Mouse (Mus musculus): ENCODE results near the gene Mtf1.

Mtf1 gene

DNA sequence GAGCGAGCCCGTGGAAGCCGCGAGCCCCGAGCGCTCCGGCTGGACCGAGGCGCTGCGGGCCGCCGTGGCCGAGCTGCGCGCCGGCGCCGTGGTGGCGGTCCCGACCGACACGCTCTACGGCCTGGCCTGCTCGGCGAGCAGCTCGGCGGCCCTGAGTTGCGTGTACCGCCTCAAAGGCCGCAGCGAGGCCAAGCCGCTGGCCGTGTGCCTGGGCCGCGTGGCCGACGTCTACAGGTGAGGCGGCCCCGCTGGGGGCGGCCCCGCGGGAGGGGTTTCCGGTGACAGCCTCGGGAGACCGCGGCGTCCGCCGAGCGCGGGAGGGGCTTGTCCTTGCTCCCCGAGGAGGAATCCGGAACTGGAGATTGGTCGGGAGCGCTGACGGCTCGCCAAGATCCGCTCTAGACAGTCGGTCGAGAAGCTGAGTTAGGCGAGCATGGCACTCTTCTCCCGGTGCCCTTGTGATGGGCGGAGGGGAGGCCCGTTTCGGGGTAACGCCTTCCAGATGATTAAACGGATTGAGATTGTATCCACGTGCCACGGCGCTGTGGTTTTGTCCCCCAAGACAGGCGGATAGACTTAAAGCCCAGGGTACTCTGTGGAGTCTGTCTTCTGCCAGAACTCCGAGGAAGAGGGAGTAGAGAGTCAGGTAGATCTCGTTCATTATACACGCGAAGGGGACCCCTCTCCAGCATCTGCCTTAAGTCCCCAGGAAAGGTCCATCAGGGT is 49.2 kb downstream of the Mtf1 start, which contains the start of gene 1110065P20Rik:
TSS of gene 1110065P20Rik (minus strand) at position 264 of the 726 bp plus-strand sequence.
- peak; percentile 80 for DNase-seq (ENCODE audit: low read depth, low spot score)

DNA sequence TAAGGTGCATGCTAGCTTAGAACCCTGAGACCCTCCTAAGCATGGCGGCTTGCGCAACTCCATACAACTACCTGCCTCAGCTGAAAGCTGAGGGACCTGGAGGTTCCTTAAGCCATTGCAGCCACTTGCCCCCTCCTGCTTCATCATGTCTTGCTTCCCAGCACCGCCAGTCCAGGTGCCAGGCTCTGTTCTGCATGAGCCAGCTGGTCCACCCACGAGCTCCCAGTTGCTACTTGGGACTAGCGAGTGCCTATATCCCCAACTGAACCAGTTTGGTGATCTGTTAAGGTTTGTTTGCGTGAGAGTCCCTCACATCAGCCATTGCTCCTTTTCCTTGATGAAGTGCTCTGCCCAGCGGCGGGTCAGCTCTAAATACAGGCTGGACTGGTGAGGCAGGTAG is 54.4 kb downstream of the Mtf1 start:
- no peak for DNase-seq (ENCODE audit: low read depth, low spot score)

DNA sequence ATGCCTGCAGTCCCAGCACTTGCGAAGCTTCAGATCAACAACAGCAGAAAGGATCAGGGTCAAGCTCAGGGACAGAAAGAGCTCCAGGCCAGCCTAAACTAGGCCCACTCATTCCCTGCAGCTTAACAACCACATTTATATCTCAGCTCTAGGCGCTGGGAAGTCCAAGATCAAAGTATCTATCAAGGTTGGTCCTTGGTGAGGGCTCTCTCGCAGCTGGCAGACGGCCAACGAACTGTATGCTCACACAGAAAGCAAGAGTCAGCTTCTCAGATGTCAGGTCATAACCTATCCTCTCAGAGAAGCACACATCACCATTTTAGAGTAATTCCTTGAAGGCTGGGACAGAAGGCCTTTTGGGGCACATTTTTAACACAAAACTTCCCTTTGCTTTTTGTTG is 56.5 kb downstream of the Mtf1 start:
- no peak for DNase-seq (ENCODE audit: low read depth, low spot score)

DNA sequence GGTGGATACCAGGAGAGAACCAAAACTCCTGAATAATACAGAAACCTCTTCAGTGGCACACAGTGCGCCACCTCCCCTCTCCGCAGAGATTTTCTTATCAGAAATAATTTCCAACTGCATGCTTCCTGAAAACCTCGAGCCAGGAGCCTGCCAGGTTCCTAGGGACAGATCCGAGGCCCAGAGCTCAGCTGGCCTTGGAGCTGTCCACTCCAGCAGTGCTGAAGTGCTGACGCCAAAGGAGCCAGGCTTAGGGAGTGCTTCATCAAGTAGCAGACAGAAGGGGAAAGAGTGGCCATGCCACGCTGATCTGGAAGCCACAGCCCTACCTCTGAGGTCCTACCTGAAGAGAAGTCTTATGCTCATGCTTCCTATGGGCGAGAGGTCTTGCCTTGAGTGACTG is 58.5 kb downstream of the Mtf1 start:
- peak; percentile 63 for DNase-seq (ENCODE audit: low read depth, low spot score)

DNA sequence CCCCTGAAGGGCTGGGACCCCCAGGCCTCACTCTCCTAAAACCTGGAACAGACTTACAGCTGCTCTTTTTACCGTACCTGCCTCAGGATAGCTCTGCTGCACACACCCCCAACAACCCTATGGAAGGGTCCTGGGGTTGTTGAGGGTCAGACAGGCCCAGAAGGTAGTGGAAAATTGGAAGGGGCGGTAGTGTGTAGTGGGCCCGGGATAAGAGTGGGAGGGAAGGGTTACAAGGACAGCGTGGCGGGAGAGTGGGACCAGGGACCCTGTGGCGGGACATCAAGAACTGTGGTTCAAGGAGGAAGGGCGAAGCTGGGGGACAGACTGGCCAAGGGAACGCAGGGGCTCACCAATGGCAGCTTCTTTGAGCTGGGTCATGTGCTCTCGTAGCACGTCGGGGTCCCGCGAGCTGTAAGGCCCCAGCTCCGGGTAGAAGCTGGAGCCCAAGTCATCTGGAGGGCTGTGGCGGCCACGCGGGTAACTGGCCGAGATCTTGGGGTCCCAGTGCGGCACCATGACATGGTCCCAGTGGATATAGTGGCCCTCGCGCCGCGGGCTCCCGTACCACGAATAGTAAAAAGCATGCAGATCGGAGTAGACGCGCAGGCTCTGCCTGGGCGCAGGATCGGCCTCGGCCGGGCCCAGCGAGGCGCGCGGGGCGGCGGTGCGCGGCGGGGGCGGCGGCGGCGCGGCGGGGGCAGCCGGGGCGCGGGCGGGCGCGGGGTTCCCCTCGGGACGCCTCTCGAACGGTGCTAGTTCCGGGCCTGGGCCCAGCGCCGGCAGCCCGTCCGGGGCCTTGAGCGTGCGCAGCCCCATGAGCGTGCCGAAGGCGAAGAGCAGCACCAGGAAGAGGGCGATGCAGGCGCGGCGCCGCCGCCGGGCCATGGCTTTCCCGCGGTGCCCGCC is 59.6 kb downstream of the Mtf1 start, which contains the start of gene Maneal:
TSS of gene Maneal (minus strand) at position 889 of the 906 bp plus-strand sequence.
- DNase-seq (ENCODE audit: low read depth, low spot score), result no peak

DNA sequence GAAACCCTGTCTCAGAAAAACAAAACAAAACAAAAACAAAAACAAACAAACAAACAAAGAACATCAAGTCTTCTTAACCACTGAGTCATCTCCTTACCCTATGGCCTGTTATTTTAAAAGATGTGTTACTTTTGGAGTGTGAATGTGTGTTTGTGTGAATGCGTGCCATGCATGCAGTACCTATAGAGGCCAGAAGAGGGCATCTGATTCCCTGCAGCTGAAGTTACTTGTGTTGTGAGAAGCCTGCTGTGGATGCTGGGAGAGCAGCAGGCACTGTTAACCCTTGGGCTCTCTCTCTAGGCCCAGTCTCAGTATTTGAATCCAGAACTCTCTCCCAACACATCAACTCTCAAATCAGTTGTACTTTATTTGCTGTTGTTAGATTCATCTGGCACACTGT is 70.8 kb downstream of the Mtf1 start:
- no peak for DNase-seq (ENCODE audit: low read depth, low spot score)

DNA sequence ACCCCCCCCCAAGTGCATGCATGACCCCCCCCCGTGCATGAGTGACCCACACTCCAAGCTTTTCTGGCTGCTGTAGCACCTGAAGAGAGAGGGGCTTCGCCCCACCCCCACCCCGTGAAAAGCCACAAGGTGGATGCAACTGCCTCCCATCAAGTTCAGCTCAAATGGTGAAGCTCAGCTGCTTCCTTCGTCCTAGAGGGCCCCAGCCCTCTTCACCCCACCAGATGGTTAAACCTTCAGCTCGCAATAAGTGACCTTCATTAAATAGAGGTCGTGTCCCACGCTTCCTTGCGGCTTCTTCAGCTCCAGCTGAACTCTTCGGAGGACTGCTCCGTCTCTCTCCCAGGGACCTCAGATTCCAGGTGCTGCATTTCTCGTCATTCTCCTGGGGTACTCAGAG is 78.7 kb downstream of the Mtf1 start, which contains the start of gene Epha10:
TSS of gene Epha10 (plus strand) at position 301 of the 400 bp plus-strand sequence.
- DNase-seq (ENCODE audit: low read depth, low spot score), result no peak

DNA sequence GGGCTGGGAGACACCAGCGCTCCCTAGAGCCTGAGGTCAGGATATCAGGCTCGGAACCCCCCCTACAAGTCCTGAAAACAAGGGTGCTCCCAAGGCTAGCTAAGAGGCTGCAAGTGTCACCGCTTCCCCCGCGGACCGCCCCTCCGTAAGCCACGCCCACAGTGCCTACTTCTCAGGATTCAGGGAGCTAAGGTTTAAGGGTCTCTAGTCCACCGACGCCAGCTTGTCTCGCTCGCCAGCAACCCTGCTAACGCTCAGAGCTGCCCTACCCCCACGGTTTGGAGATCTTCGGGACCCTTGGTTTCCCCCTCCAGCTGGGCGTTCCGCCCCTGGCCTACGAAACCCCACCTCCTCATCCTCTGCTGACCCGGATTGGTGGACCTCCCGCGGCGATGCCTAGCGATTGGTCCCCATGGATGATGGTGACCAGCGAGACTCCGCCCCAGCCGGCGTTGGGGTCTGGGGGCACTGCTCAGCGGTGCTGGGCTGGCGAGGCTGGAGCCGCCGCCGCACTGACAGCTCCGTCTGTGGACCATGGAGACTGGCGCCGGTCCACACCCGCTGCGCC is 79.5 kb downstream of the Mtf1 start:
- DNase-seq (ENCODE audit: low read depth, low spot score), result no peak

DNA sequence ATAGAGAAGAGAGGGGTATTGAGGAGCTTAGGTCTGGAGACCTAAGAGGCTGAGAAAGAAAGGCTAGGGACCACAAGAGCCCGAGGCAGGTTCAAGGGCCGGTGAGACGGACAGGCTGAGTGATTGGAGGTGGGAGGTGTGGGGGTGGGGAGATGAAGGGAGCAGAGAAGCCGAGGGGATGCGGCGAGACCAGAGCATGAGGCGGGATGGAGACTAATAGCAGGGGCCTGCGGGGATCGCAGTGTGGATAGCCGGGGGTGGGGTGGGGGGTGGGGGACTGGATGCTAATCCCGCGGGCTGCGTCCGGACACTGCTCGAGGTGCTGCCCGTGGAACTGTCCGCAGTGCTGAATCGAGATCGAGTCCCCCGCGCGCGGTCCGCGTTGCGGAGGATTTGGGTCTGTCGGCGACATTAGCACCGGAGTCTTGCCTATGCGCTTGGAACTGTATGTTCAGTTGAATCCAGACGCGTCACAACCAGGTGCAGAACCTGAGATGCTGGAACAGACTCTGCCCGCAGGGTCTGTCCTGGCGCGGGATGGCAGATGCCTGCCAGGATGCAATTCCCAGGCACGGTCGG is 80.3 kb downstream of the Mtf1 start:
- no peak for DNase-seq (ENCODE audit: low read depth, low spot score)

DNA sequence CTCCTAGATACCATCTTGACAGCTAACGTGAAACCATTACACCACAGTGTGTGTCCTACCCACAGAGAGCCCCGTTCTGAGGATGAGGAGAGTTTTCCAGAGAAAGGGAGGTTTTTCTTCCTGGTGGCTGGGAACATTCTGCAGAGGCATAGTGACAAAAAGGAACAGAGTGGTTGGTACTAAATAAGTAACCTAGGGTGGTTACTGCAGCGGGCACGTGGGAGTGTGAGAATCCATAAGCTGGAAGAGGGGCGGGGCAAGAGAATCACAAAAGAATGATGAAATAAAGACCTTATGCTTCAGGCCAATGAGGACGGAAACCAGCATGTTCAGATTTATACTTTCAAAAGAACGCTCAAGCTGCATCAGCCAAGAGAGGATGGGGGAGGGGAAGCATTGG is 86.8 kb downstream of the Mtf1 start:
- DNase-seq (ENCODE audit: low read depth, low spot score), result no peak

DNA sequence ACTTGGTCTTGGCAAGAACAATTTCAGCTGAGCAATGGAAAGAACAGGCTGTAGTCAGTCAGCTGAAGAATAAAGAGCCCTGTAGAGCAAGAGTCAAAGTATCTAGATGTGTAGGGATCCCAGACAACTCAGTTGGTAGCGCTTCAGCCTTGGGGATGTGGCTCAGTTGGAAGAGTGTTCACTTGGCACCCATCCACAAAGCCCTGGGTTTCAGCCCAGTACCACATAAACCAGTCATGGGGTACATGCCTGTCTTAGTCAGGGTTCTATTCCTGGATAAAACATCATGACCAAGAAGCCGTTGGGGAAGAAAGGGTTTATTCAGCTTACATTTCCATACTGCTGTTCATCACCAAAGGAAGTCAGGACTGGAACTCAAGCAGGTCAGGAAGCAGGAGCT is 88.0 kb downstream of the Mtf1 start:
- DNase-seq (ENCODE audit: low read depth, low spot score), result peak; percentile 16

DNA sequence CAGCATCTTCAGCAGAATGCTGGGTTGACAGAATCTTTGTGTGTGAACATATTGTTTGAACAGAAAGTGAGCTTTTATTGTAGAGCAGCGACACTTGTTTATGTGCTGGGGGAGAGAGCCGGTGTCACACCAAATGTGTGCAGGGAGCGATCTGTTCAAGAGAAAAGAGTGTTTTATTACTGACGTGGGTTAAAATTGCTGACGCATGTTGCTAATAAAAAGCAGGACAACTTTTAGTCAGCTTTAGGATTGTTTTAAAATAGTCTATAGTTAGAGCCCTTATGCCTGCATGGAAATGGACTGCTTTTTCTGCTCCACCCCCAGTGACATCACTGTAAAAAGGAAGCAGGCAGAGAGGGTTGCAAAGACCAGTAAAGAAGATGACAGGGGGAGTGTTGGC is 88.9 kb downstream of the Mtf1 start:
- no peak for DNase-seq (ENCODE audit: low read depth, low spot score)

DNA sequence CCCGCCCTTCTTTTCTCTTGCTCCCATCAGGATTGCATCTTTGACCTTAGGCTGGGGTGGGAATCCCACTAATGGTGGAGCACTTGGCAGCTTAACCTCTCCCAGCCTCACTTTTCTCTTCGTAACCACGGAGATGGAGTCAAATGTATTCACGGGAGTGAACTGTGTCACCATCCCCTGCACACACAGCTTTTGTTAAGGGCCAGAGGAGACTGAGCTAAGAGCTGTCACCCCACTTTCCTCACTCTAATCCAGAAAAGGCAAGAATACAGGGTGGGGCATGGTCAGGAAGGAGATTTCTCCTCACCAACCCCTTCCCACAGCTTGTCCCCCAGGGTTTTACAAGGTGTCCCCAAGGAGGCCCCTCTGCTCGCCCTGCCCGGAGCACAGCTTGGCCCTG is 91.9 kb downstream of the Mtf1 start:
- no peak for DNase-seq (ENCODE audit: low read depth, low spot score)

DNA sequence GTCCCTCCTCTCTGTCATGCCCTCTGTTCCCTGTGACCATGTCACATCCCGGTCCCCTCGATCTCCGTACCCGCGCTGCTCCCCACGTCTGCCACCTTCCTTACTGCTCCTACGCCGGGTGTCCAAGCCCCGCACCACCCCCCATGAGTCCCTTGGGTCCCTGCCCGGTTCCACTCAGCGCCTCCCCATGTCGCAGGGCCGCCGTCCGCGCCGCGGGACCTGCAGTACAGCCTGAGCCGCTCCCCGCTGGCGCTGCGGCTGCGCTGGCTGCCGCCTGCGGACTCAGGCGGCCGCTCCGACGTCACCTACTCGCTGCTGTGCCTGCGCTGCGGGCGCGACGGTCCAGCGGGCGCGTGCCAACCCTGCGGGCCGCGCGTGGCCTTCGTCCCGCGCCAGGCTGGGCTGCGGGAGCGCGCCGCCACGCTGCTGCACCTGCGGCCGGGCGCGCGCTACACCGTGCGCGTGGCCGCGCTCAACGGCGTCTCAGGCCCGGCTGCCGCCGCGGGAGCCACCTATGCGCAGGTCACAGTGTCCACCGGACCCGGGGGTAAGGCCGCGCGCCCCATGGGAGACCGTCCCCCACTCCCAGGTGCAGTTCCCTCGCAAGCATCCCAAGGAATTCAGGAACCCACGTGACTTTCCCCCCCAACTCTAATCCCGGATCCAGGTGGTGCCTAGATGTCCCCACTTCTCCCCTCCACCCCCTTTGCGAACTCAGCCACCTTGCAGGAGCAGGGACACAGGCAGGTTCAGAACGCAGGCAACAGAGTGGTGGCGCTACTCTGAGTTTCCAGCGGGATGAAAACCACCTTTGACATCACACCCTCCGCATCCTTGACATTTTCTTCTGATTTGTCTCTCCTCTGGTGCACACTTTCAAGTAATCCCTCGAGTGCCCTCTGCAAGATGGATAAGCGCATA is 92.9 kb downstream of the Mtf1 start:
- DNase-seq (ENCODE audit: low read depth, low spot score), result no peak

DNA sequence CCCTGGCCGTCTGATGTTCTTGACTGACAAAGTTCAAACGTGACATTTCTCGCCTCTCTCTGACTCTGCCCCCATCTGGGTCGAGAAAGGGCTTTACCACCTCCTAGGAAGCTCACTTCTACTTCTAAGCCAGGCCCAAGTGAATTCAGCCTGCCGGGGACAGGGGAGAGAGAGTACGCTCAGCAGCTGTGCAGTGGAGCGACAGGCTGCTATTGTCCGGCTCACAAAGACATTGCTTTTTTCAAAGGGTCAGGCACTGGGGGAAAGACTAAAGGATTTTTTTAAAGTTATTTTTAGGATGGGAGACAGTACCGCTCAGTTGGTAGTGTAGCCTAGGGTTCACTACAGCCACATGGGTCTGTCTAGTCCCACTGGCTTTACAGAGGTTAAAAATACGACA is 96.5 kb downstream of the Mtf1 start:
- no peak for DNase-seq (ENCODE audit: low read depth, low spot score)

Measured in 3T3-L1 (cell line).